Mouse (Mus musculus): Measurements from ENCODE around the gene Timm44. TPM values are rescaled to one million over a fixed set of nuclear protein-coding genes. Genes with fewer than 3 reads are reported as not detected.

Timm44 gene
- total RNA-seq, 4 experiments from 2014 or later, result 65.1 to 80.9 (median 70.8) TPM

Other genes starting within 250 kb of the Timm44 start
- under 1 TPM in 3 of 4 experiments, not detected in 1; 0.30 to 0.89 (median 0.37) TPM for gene Cd209f, start 170.1 kb downstream of the Timm44 start, total RNA-seq (2022)
- under 1 TPM in 1 of 4 experiments, not detected in 3; 0.65 TPM for gene Cd209g, start 141.8 kb downstream of the Timm44 start, total RNA-seq (2022)
- gene Evi5l, start 109.3 kb downstream of the Timm44 start, total RNA-seq (2022), result 100 to 1,000 TPM in 2 of 4 experiments, 10 to 100 TPM in 2; 90.2 to 127 (median 105) TPM
- 10 to 100 TPM; 34.9 to 44.0 (median 40.0) TPM for gene Prr36, start 58.5 kb downstream of the Timm44 start, total RNA-seq (2022)
- gene Lrrc8e, start 49.1 kb downstream of the Timm44 start, total RNA-seq (2022), result under 1 TPM in 2 of 4 experiments, not detected in 2; 0.11 to 0.16 TPM
- gene Map2k7, start 37.2 kb downstream of the Timm44 start, total RNA-seq (2022), result 100 to 1,000 TPM in 3 of 4 experiments, 10 to 100 TPM in 1; 99.3 to 117 (median 110) TPM
- 1 to 10 TPM; 2.0 to 2.8 (median 2.3) TPM for gene Gm49320, start 37.0 kb downstream of the Timm44 start, total RNA-seq (2022)
- gene Tgfbr3l, start 27.7 kb downstream of the Timm44 start, total RNA-seq (2022), result 10 to 100 TPM; 12.8 to 19.2 (median 16.5) TPM
- gene Snapc2, start 22.8 kb downstream of the Timm44 start, total RNA-seq (2022), result 10 to 100 TPM; 27.5 to 36.9 (median 32.2) TPM
- gene Ctxn1, start 16.6 kb downstream of the Timm44 start, total RNA-seq (2022), result 100 to 1,000 TPM; 421 to 475 (median 460) TPM
- 10 to 100 TPM; 21.2 to 31.6 (median 24.3) TPM for gene Ccl25, start 49.3 kb upstream of the Timm44 start, total RNA-seq (2022)
- gene Elavl1, start 49.5 kb upstream of the Timm44 start, total RNA-seq (2022), result 10 to 100 TPM; 69.3 to 80.9 (median 76.7) TPM
- gene Cers4, start 217.1 kb upstream of the Timm44 start, total RNA-seq (2022), result 10 to 100 TPM; 44.9 to 55.7 (median 52.0) TPM